In the genomic region with DNA sequence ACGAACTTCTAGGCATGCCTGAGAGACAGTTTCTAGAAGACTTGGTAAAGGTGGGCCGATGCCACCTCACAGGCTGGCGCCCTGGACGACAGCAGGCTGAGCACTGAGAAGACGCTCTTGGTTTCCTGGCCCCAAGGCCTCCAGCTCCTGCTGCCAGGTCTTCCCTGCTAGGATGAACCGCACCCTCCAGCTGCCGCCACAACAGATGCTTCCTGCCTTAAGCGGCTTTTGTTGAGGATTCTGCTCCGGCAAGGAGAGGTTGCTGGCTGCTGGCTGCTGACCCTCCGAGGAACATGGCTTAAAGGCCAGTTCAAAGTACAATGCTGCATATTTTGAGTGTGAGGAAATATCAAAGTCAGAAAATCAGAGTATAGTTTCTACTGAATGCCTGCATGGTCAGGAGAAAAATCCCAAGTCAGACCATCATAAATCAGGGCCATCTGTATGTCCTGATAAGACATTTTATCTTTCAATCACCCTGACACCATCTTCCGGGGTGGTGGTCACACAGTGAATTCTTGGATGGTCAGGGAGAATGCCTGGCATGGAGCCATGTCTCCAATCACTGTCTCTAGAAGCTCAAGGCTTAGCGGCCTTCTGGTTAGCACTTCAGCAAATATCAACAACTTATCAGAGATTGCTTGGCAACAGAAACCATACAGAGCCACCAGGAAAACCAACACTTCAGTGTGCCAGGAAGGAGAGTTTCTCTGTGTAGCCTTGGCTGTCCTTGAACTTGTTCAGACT, we compare ENCODE assay signal across 10 mouse cellular contexts. TPM values are rescaled to one million over a fixed set of nuclear protein-coding genes. Genes with fewer than 3 reads are reported as not detected.
A peak's percentile ranks its signal among the peaks of the same experiment; 100 is the strongest.
DNase-seq lines count a peak whose midpoint lies in the region; ATAC-seq lines count a peak whose summit lies in the region.
"Had no signal": no experiment of that assay in that cellular context is flagged by ENCODE, and none has a peak within 500 bp of the region (broad histone marks: within the 10 kb centered on the region; RNA-seq: fewer than 3 reads in every experiment).

No protein-coding gene starts in this region.

- ATAC-seq in kidney, embryonic 16.5 days (ENCODE audit: low FRiP score, low TSS enrichment): 0 out of 2 replicates have a peak, but pooled peaks have one; percentile 40

- intact Hi-C loops in gastrocnemius, postnatal 14 days (cut with DNase I; ENCODE audit: low total_unique reads): no loop called here

- peak; percentile 29 for DNase-seq in ovary, postnatal 36 days (ENCODE audit: low spot score)
- no peak for DNase-seq in ovary, postnatal 14 days (ENCODE audit: low spot score)
- peak; percentile 51 for DNase-seq in gastrocnemius, postnatal 14 days
- peak; percentile 31 for DNase-seq in skeletal muscle tissue, adult 2 months (ENCODE audit: low read depth, low spot score)
- DNase-seq in left cerebral cortex, adult 8-10 months (ENCODE audit: low spot score in 2 of 2): no peak
- DNase-seq in spleen, postnatal 14 days (ENCODE audit: low spot score in 2 of 2): no peak
- DNase-seq in right cerebral cortex, postnatal 36 days (ENCODE audit: low spot score in 2 of 2): no peak

- H3K27me3 ChIP-seq in kidney, embryonic 16.5 days (ENCODE audit: insufficient read depth, low read length): no peaks in the 10 kb centered on the region
- H3K27me3 ChIP-seq: limb, embryonic 12.5 days; neural tube, embryonic 15.5 days had no signal

- WGBS in kidney, embryonic 16.5 days: 68% methylated on average over 12 of the region's 12 CpGs

- H3K9me3 ChIP-seq in kidney, embryonic 16.5 days (ENCODE audit: low read length): no peaks in the 10 kb centered on the region
- H3K9me3 ChIP-seq: limb, embryonic 12.5 days; neural tube, embryonic 15.5 days had no signal

- no peak overlapping the region for H3K4me2 ChIP-seq in kidney, embryonic 16.5 days (replicated peaks; ENCODE audit: low read depth, low read length)
- H3K4me2 ChIP-seq: limb, embryonic 12.5 days; neural tube, embryonic 15.5 days had no signal

- peak overlapping the region; percentile 41; the same call in 1 of the 2 replicates for H3K27ac ChIP-seq in kidney, embryonic 16.5 days (ENCODE audit: low read length)
- H3K27ac ChIP-seq: limb, embryonic 12.5 days; neural tube, embryonic 15.5 days had no signal

- H3K36me3 ChIP-seq in kidney, embryonic 16.5 days (ENCODE audit: insufficient read depth, low read length): no peaks in the 10 kb centered on the region
- H3K36me3 ChIP-seq: limb, embryonic 12.5 days; neural tube, embryonic 15.5 days had no signal

- no peak overlapping the region for H3K9ac ChIP-seq in kidney, embryonic 16.5 days (replicated peaks; ENCODE audit: low read length)
- H3K9ac ChIP-seq: limb, embryonic 12.5 days; neural tube, embryonic 15.5 days had no signal

- 0 out of 2 replicates have a peak, but pooled peaks cover 3% of the 10 kb centered on the region for H3K4me1 ChIP-seq in kidney, embryonic 16.5 days (ENCODE audit: insufficient read depth, low read length)
- H3K4me1 ChIP-seq: neural tube, embryonic 15.5 days had no signal

- no peak overlapping the region for H3K4me3 ChIP-seq in kidney, embryonic 16.5 days (ENCODE audit: low read length)
- H3K4me3 ChIP-seq: limb, embryonic 12.5 days; neural tube, embryonic 15.5 days had no signal

RNA-seq across cellular contexts. Expression of a gene that starts 9.6 kb away (rescaled TPM):
- total RNA-seq in gastrocnemius, postnatal 14 days (2021): 1 to 10 TPM; 8.0 to 8.1 TPM
- 1.6 and 2.0 TPM in 2 replicates for polyA plus RNA-seq in kidney, embryonic 16.5 days (2015; fragmentation: Nextera tagmentation; extraction: Ambion mirVana)
- total RNA-seq in left cerebral cortex, adult 8-10 months (2022): 10 to 100 TPM; 32.2 to 42.0 (median 35.1) TPM

Comparison
In these comparisons a context has a peak if more than half of its experiments do, and no peak if none do; other contexts are left out.
1. DNase-seq: peak in ovary, postnatal 36 days (single experiment), gastrocnemius, postnatal 14 days (single experiment) and skeletal muscle tissue, adult 2 months (single experiment); none in ovary, postnatal 14 days (single experiment), left cerebral cortex, adult 8-10 months (0 of 2), spleen, postnatal 14 days (0 of 2) and right cerebral cortex, postnatal 36 days (0 of 2).